ENCODE assay signal across 26 mouse cellular contexts in genomic region chr16:31244053-31244452, GRCm38 (mm10). TPM values are rescaled to one million over a fixed set of nuclear protein-coding genes. Genes with fewer than 3 reads are reported as not detected.
DNase-seq lines count a peak whose midpoint lies in the region; ATAC-seq and TF ChIP-seq lines count a peak whose summit lies in the region.
"Had no signal": no experiment of that assay in that cellular context is flagged by ENCODE, and none has a peak within 500 bp of the region (broad histone marks: within the 10 kb centered on the region; RNA-seq: fewer than 3 reads in every experiment).

No protein-coding gene starts in this region.

- no peak overlapping the region for H3K4me3 ChIP-seq in gastrocnemius, adult 2 months
- no peak overlapping the region for H3K4me3 ChIP-seq in kidney, postnatal 0 days (replicated peaks; ENCODE audit: low read depth, low read length)
- H3K4me3 ChIP-seq in kidney, embryonic 14.5 days (ENCODE audit: low read length): no peak overlapping the region
- H3K4me3 ChIP-seq in lung, postnatal 0 days (ENCODE audit: low read depth, low read length): no peak overlapping the region
- H3K4me3 ChIP-seq in MEL (ENCODE audit: control insufficient read depth in 1 of 2, insufficient read depth in 1 of 2, low read depth in 2 of 2, low read length in 2 of 2): no peak overlapping the region
- H3K4me3 ChIP-seq: erythroblast, embryonic 14.5 days; forebrain, embryonic 12.5 days; hindbrain, embryonic 10.5 days; kidney, embryonic 15.5 days; limb, embryonic 13.5 days; liver, embryonic 12.5 days; midbrain, embryonic 10.5 days had no signal

- no peak for ATAC-seq in kidney, postnatal 0 days (replicated peaks; ENCODE audit: low FRiP score, low read depth)
- ATAC-seq in kidney, embryonic 14.5 days (ENCODE audit: low FRiP score, low TSS enrichment): no peak
- no peak for ATAC-seq in lung, postnatal 0 days
- ATAC-seq in erythroid progenitor cell, adult 5-6 weeks (replicated peaks; ENCODE audit: low FRiP score, poor library complexity, severe bottlenecking): no peak
- ATAC-seq: hindbrain, embryonic 16.5 days; liver, embryonic 12.5 days; liver, postnatal 0 days had no signal

- H3K4me2 ChIP-seq in kidney, postnatal 0 days (ENCODE audit: low read length): no peak overlapping the region
- H3K4me2 ChIP-seq in kidney, embryonic 14.5 days (replicated peaks; ENCODE audit: low read depth, low read length): no peak overlapping the region
- no peak overlapping the region for H3K4me2 ChIP-seq in lung, postnatal 0 days (replicated peaks; ENCODE audit: low read depth, low read length)
- H3K4me2 ChIP-seq: forebrain, embryonic 12.5 days; heart, embryonic 11.5 days; kidney, embryonic 15.5 days; limb, embryonic 13.5 days; liver, embryonic 12.5 days had no signal

- TF ChIP-seq POLR2A in MEL (IDR thresholded peaks at IDR 0.05; ENCODE audit: control insufficient read depth in 1 of 2, insufficient read depth in 1 of 2, low read depth in 1 of 2, low read length in 2 of 2, poor library complexity in 1 of 2): no peak

- H3K9me3 ChIP-seq in kidney, postnatal 0 days (replicated peaks; ENCODE audit: low read length): no peaks in the 10 kb centered on the region
- no peaks in the 10 kb centered on the region for H3K9me3 ChIP-seq in kidney, embryonic 14.5 days (ENCODE audit: control insufficient read depth, low read length)
- no peaks in the 10 kb centered on the region for H3K9me3 ChIP-seq in lung, postnatal 0 days (ENCODE audit: low read length)
- no peaks in the 10 kb centered on the region for H3K9me3 ChIP-seq in MEL (replicated peaks; ENCODE audit: insufficient read depth, low read length)
- H3K9me3 ChIP-seq: forebrain, embryonic 12.5 days; hindbrain, embryonic 10.5 days; kidney, embryonic 15.5 days; limb, embryonic 13.5 days; liver, embryonic 12.5 days; midbrain, embryonic 10.5 days had no signal

- H3K27ac ChIP-seq in gastrocnemius, adult 2 months: no peak overlapping the region
- H3K27ac ChIP-seq in kidney, postnatal 0 days: no peak overlapping the region
- H3K27ac ChIP-seq in kidney, embryonic 14.5 days (ENCODE audit: low read depth, low read length): no peak overlapping the region
- no peak overlapping the region for H3K27ac ChIP-seq in lung, postnatal 0 days (ENCODE audit: low read length)
- H3K27ac ChIP-seq in MEL (ENCODE audit: control insufficient read depth, low read depth, low read length): no peak overlapping the region
- H3K27ac ChIP-seq: forebrain, embryonic 12.5 days; hindbrain, embryonic 10.5 days; kidney, embryonic 15.5 days; limb, embryonic 13.5 days; liver, embryonic 12.5 days; midbrain, embryonic 10.5 days had no signal

- H3K36me3 ChIP-seq in kidney, postnatal 0 days (ENCODE audit: insufficient read depth, low read length): no peaks in the 10 kb centered on the region
- H3K36me3 ChIP-seq in kidney, embryonic 14.5 days (ENCODE audit: control insufficient read depth, insufficient read depth, low read length): no peaks in the 10 kb centered on the region
- H3K36me3 ChIP-seq in lung, postnatal 0 days (ENCODE audit: insufficient read depth, low read length): no peaks in the 10 kb centered on the region
- no peaks in the 10 kb centered on the region for H3K36me3 ChIP-seq in MEL (ENCODE audit: control insufficient read depth in 1 of 2, insufficient read depth in 2 of 2, low read length in 2 of 2)
- H3K36me3 ChIP-seq: forebrain, embryonic 12.5 days; hindbrain, embryonic 10.5 days; kidney, embryonic 15.5 days; limb, embryonic 13.5 days; liver, embryonic 12.5 days; midbrain, embryonic 10.5 days had no signal

- no peaks in the 10 kb centered on the region for H3K27me3 ChIP-seq in kidney, postnatal 0 days (ENCODE audit: insufficient read depth, low read length)
- no peaks in the 10 kb centered on the region for H3K27me3 ChIP-seq in kidney, embryonic 14.5 days (ENCODE audit: control insufficient read depth, insufficient read depth, low read length)
- H3K27me3 ChIP-seq in lung, postnatal 0 days (replicated peaks; ENCODE audit: insufficient read depth, low read length): no peaks in the 10 kb centered on the region
- H3K27me3 ChIP-seq in MEL (ENCODE audit: control insufficient read depth in 1 of 2, insufficient read depth in 2 of 2, low read length in 2 of 2): no peaks in the 10 kb centered on the region
- H3K27me3 ChIP-seq: forebrain, embryonic 12.5 days; kidney, embryonic 15.5 days; limb, embryonic 13.5 days; liver, embryonic 12.5 days had no signal

- peak; percentile 39 for TF ChIP-seq CTCF in gastrocnemius, adult 2 months (IDR thresholded peaks at IDR 0.05)
- TF ChIP-seq CTCF in kidney, postnatal 0 days (IDR thresholded peaks at IDR 0.05; ENCODE audit: low read depth): peak; percentile 30; the same call in 1 of the 2 replicates
- TF ChIP-seq CTCF in lung, postnatal 0 days (IDR thresholded peaks at IDR 0.05): peak; percentile 34; the same call in 1 of the 2 replicates
- TF ChIP-seq CTCF in MEL (IDR thresholded peaks at IDR 0.05 in 2 of 3, conservative IDR thresholded peaks at IDR 0.05 in 1 of 3; ENCODE audit: control insufficient read depth in 1 of 3, insufficient read depth in 1 of 3, low read depth in 2 of 3, low read length in 3 of 3, poor library complexity in 1 of 3, severe bottlenecking in 1 of 3): peak in 1 of 3 experiments; percentile 35; a peak in 2 of 6 replicates

- TF ChIP-seq RAD21 in MEL (IDR thresholded peaks at IDR 0.05; ENCODE audit: low read depth, low read length): peak; percentile 33

- no peaks in the 10 kb centered on the region for H3K4me1 ChIP-seq in kidney, postnatal 0 days (replicated peaks; ENCODE audit: insufficient read depth, low read length)
- H3K4me1 ChIP-seq in kidney, embryonic 14.5 days (ENCODE audit: control insufficient read depth, insufficient read depth, low read length): no peaks in the 10 kb centered on the region
- no peaks in the 10 kb centered on the region for H3K4me1 ChIP-seq in lung, postnatal 0 days (ENCODE audit: insufficient read depth, low read depth, low read length)
- no peaks in the 10 kb centered on the region for H3K4me1 ChIP-seq in MEL (ENCODE audit: control insufficient read depth in 1 of 2, insufficient read depth in 2 of 2, low read length in 2 of 2)
- H3K4me1 ChIP-seq: forebrain, embryonic 12.5 days; hindbrain, embryonic 10.5 days; kidney, embryonic 15.5 days; limb, embryonic 13.5 days; liver, embryonic 12.5 days; midbrain, embryonic 10.5 days had no signal

- H3K79me2 ChIP-seq in MEL (ENCODE audit: control insufficient read depth, insufficient read depth, low read length, poor library complexity): no peaks in the 10 kb centered on the region

- intact Hi-C loops in gastrocnemius, adult 2 months (cut with DNase I): no loop called here
- intact Hi-C loops in gastrocnemius, postnatal 36 days (cut with DNase I): loop anchor here (5.0 kb wide), 1 partner anchor 108 kb away; no protein-coding TSS in a partner anchor

- no peak overlapping the region for H3K9ac ChIP-seq in kidney, postnatal 0 days (ENCODE audit: low read depth, low read length)
- no peak overlapping the region for H3K9ac ChIP-seq in kidney, embryonic 14.5 days (ENCODE audit: low read depth, low read length)
- no peak overlapping the region for H3K9ac ChIP-seq in lung, postnatal 0 days (replicated peaks; ENCODE audit: low read depth)
- no peak overlapping the region for H3K9ac ChIP-seq in MEL (ENCODE audit: control insufficient read depth, low read depth, low read length, poor library complexity, severe bottlenecking)
- H3K9ac ChIP-seq: forebrain, embryonic 12.5 days; kidney, embryonic 15.5 days; limb, embryonic 13.5 days; liver, embryonic 12.5 days; liver, postnatal 0 days had no signal

- TF ChIP-seq EP300 in lung, postnatal 0 days (IDR thresholded peaks at IDR 0.05): no peak
- TF ChIP-seq EP300 in MEL (IDR thresholded peaks at IDR 0.05; ENCODE audit: low read depth in 1 of 2, low read length in 2 of 2): no peak

- WGBS in kidney, postnatal 0 days: 82% methylated on average over 3 of the region's 3 CpGs
- 85% methylated on average over 3 of the region's 3 CpGs for WGBS in kidney, embryonic 14.5 days
- WGBS in lung, postnatal 0 days: 71% methylated on average over 3 of the region's 3 CpGs

- no peak for DNase-seq in gastrocnemius, adult 2 months
- DNase-seq in gastrocnemius, postnatal 36 days: no peak
- DNase-seq in kidney, postnatal 0 days (ENCODE audit: low spot score): peak; percentile 29
- DNase-seq in lung, postnatal 0 days (ENCODE audit: low spot score): no peak
- DNase-seq in lung, postnatal 36 days: no peak
- no peak for DNase-seq in MEL (ENCODE audit: low read depth, low spot score)
- DNase-seq: adrenal gland, postnatal 36 days; cerebellum, adult 18-20 months; gastrocnemius, postnatal 14 days; heart, adult 11 months; kidney, adult 11 months; kidney, postnatal 4 days; liver, postnatal 0 days; lung, postnatal 14 days; thymus, postnatal 14 days had no signal

TF ChIP-seq in MEL, 35 proteins besides CTCF, POLR2A, EP300 and RAD21 (continues in another document):
- TF ChIP-seq SMC3 (IDR thresholded peaks at IDR 0.05; ENCODE audit: low read depth, low read length): peak; percentile 59

RNA-seq across cellular contexts. Expression of gene Ppp1r2, which starts 31.0 kb away (rescaled TPM):
- total RNA-seq in gastrocnemius, adult 2 months (2021): 10 to 100 TPM; 78.9 to 89.0 TPM
- 10 to 100 TPM; 68.7 to 77.1 TPM for total RNA-seq in gastrocnemius, postnatal 36 days (2021)
- polyA plus RNA-seq in kidney, postnatal 0 days (2015; fragmentation: Nextera tagmentation; extraction: Ambion mirVana): 112 and 118 TPM in 2 replicates
- polyA plus RNA-seq in kidney, embryonic 14.5 days (2014; fragmentation: Nextera tagmentation; extraction: Ambion mirVana): 77.0 and 98.6 TPM in 2 replicates
- polyA plus RNA-seq in lung, postnatal 0 days (2015; fragmentation: Nextera tagmentation; extraction: Ambion mirVana): 143 and 160 TPM in 2 replicates
- 31.2 and 33.8 TPM in 2 replicates for total RNA-seq in MEL (2012; rRNA removed)
- 10 to 100 TPM in 1 of 2 experiments, not detected in 1; 36.2 TPM for polyA plus RNA-seq in MEL (2012; ENCODE audit: insufficient read depth in 1 of 2, insufficient read length in 2 of 2, low read depth in 1 of 2, low replicate concordance in 2 of 2, missing spikeins in 1 of 2)
- total RNA-seq in erythroid progenitor cell, adult 5-6 weeks (2015; ENCODE audit: low replicate concordance): 32.1 and 51.1 TPM in 2 replicates
- total RNA-seq in erythroid progenitor cell, adult 5-6 weeks (2017; ENCODE audit: low replicate concordance): 24.1 and 40.0 TPM in 2 replicates

RNA-seq across cellular contexts. Expression of gene Acap2, which starts 43.0 kb away (rescaled TPM):
- total RNA-seq in gastrocnemius, adult 2 months (2021): 10 to 100 TPM in 1 of 2 experiments, 1 to 10 TPM in 1; 9.5 to 10.8 TPM
- 10 to 100 TPM in 1 of 2 experiments, 1 to 10 TPM in 1; 9.0 to 10.0 TPM for total RNA-seq in gastrocnemius, postnatal 36 days (2021)
- polyA plus RNA-seq in kidney, postnatal 0 days (2015; fragmentation: Nextera tagmentation; extraction: Ambion mirVana): 12.6 and 12.9 TPM in 2 replicates
- 12.8 and 21.2 TPM in 2 replicates for polyA plus RNA-seq in kidney, embryonic 14.5 days (2014; fragmentation: Nextera tagmentation; extraction: Ambion mirVana)
- polyA plus RNA-seq in lung, postnatal 0 days (2015; fragmentation: Nextera tagmentation; extraction: Ambion mirVana): 22.0 and 25.1 TPM in 2 replicates
- 19.1 and 23.9 TPM in 2 replicates for total RNA-seq in MEL (2012; rRNA removed)
- polyA plus RNA-seq in MEL (2012; ENCODE audit: insufficient read depth in 1 of 2, insufficient read length in 2 of 2, low read depth in 1 of 2, low replicate concordance in 2 of 2, missing spikeins in 1 of 2): 10 to 100 TPM in 1 of 2 experiments, not detected in 1; 17.2 TPM
- 13.4 and 20.5 TPM in 2 replicates for total RNA-seq in erythroid progenitor cell, adult 5-6 weeks (2015; ENCODE audit: low replicate concordance)
- total RNA-seq in erythroid progenitor cell, adult 5-6 weeks (2017; ENCODE audit: low replicate concordance): 8.7 and 12.3 TPM in 2 replicates
